26 mouse cellular contexts compared by ENCODE assay signal in the genomic region with DNA sequence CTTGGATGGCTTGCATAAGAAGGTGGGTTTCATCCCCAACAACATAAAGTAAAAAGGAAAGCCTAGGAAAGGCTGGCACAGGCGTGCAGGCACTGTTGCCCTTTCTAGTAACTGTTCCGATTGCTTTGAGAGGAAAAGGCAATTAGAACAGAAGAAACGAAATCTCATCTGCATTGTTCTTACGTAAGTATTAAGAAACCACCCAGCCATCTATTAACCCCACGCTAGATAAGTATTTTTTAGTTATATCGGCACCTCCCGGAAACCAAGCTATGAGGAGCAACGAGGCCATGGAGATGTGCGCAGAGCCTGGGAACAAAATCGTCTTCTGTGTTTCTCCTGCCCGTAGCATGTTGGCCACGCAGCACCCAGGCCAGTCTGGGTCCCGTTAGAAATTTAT. TPM values are rescaled to one million over a fixed set of nuclear protein-coding genes. Genes with fewer than 3 reads are reported as not detected.
DNase-seq lines count a peak whose midpoint lies in the region; ATAC-seq and TF ChIP-seq lines count a peak whose summit lies in the region.
"Had no signal": no experiment of that assay in that cellular context is flagged by ENCODE, and none has a peak within 500 bp of the region (broad histone marks: within the 10 kb centered on the region; RNA-seq: fewer than 3 reads in every experiment).

No protein-coding gene starts in this region.

- H3K9ac ChIP-seq in limb, embryonic 14.5 days (ENCODE audit: low read depth, low read length, severe bottlenecking) = no peak overlapping the region
- H3K9ac ChIP-seq in CH12.LX (ENCODE audit: insufficient read depth, low read depth) = no peak overlapping the region
- H3K9ac ChIP-seq in liver, embryonic 11.5 days (ENCODE audit: low read depth, low read length) = no peak overlapping the region
- peak overlapping the region; percentile 21; the same call in 1 of the 2 replicates for H3K9ac ChIP-seq in liver, postnatal 0 days (replicated peaks)
- H3K9ac ChIP-seq: heart, embryonic 15.5 days; hindbrain, embryonic 12.5 days; limb, embryonic 15.5 days; midbrain, embryonic 12.5 days; stomach, embryonic 15.5 days had no signal

- H3K79me2 ChIP-seq in CH12.LX (replicated peaks; ENCODE audit: control insufficient read depth, extremely low read depth, insufficient read depth, poor library complexity, severe bottlenecking) = no peaks in the 10 kb centered on the region

- TF ChIP-seq POLR2A in limb, embryonic 14.5 days (IDR thresholded peaks at IDR 0.05; ENCODE audit: borderline replicate concordance, extremely low read depth, insufficient read depth, insufficient read length) = no peak
- TF ChIP-seq POLR2A in CH12.LX (IDR thresholded peaks at IDR 0.05; ENCODE audit: low read depth, low read length) = no peak

- 0 out of 2 replicates have a peak overlapping the region, but pooled peaks have one; percentile 1 for H3K4me2 ChIP-seq in limb, embryonic 14.5 days (replicated peaks; ENCODE audit: low read depth, low read length, severe bottlenecking)
- peak overlapping the region; percentile 4; the same call in 1 of the 2 replicates for H3K4me2 ChIP-seq in CH12.LX (ENCODE audit: insufficient read depth, low read depth, poor library complexity, severe bottlenecking)
- no peak overlapping the region for H3K4me2 ChIP-seq in liver, embryonic 11.5 days
- peak overlapping the region; percentile 61 for H3K4me2 ChIP-seq in liver, postnatal 0 days (ENCODE audit: low read depth, low read length)
- H3K4me2 ChIP-seq: heart, embryonic 15.5 days; hindbrain, embryonic 12.5 days; limb, embryonic 15.5 days; midbrain, embryonic 12.5 days; stomach, embryonic 15.5 days had no signal

- H3K27ac ChIP-seq in limb, embryonic 14.5 days (replicated peaks; ENCODE audit: low read depth, low read length) = no peak overlapping the region
- H3K27ac ChIP-seq in limb, embryonic 10.5 days = no peak overlapping the region
- no peak overlapping the region for H3K27ac ChIP-seq in CH12.LX (ENCODE audit: insufficient read depth, low read depth)
- peak overlapping the region; percentile 48; the same call in 1 of the 2 replicates for H3K27ac ChIP-seq in liver, embryonic 11.5 days (ENCODE audit: low read depth, low read length)
- H3K27ac ChIP-seq in liver, postnatal 0 days (ENCODE audit: low read depth) = peak overlapping the region; percentile 69
- H3K27ac ChIP-seq: heart, embryonic 15.5 days; hindbrain, embryonic 12.5 days; hindbrain, postnatal 0 days; layer of hippocampus, adult 2 months; left cerebral cortex, adult 2 months; limb, embryonic 15.5 days; midbrain, embryonic 12.5 days; stomach, embryonic 15.5 days had no signal

- DNase-seq in limb, embryonic 14.5 days (ENCODE audit: low spot score) = no peak
- DNase-seq in limb, embryonic 10.5 days (ENCODE audit: low spot score) = no peak
- DNase-seq in CH12.LX (ENCODE audit: extremely low read depth) = no peak
- DNase-seq in liver, embryonic 11.5 days (ENCODE audit: low spot score) = no peak
- no peak for DNase-seq in liver, postnatal 0 days
- no peak for DNase-seq in adrenal gland, postnatal 4 days (ENCODE audit: low spot score in 2 of 2)
- no peak for DNase-seq in lung, adult 18-20 months
- DNase-seq: adrenal gland, postnatal 25 days; cerebellum, adult 18-20 months; cerebellum, postnatal 10 days; gastrocnemius, postnatal 10 days; lung, postnatal 36 days; retina, postnatal 1 day; right cerebral cortex, postnatal 14 days; thymus, adult 18-20 months; thymus, postnatal 25 days had no signal

- TF ChIP-seq RAD21 in CH12.LX (IDR thresholded peaks at IDR 0.05; ENCODE audit: low read depth, low read length) = no peak

- in situ Hi-C loops in CH12.LX (cut with MboI; ENCODE audit: low pct_ligation_motif_present, low pct_unique_long_range_greater_than_20kb, low sequenced_read_pairs) = loop anchor here (25.0 kb wide), 1 partner anchor 255 kb away; no protein-coding TSS in a partner anchor

- no peak for ATAC-seq in limb, embryonic 14.5 days (ENCODE audit: low FRiP score, low read depth)
- no peak for ATAC-seq in liver, embryonic 11.5 days (replicated peaks; ENCODE audit: low FRiP score)
- peak; percentile 29; the same call in 1 of the 2 replicates for ATAC-seq in liver, postnatal 0 days
- ATAC-seq: forebrain, embryonic 16.5 days; hindbrain, postnatal 0 days had no signal

- WGBS in limb, embryonic 14.5 days = 86% methylated on average over 13 of the region's 13 CpGs
- 94% methylated on average over 13 of the region's 13 CpGs for WGBS in limb, embryonic 10.5 days
- 88% methylated on average over 13 of the region's 13 CpGs for WGBS in liver, embryonic 11.5 days
- WGBS in liver, postnatal 0 days (ENCODE audit: insufficient replicate concordance) = 72% methylated on average over 13 of the region's 13 CpGs

- H3K27me3 ChIP-seq in limb, embryonic 14.5 days (ENCODE audit: control insufficient read depth, insufficient read depth, low read length) = no peaks in the 10 kb centered on the region
- no peaks in the 10 kb centered on the region for H3K27me3 ChIP-seq in limb, embryonic 10.5 days (ENCODE audit: low read depth, poor library complexity, severe bottlenecking)
- H3K27me3 ChIP-seq in CH12.LX (replicated peaks) = no peaks in the 10 kb centered on the region
- H3K27me3 ChIP-seq in liver, embryonic 11.5 days (replicated peaks; ENCODE audit: control insufficient read depth, insufficient read depth, low read length) = no peaks in the 10 kb centered on the region
- no peaks in the 10 kb centered on the region for H3K27me3 ChIP-seq in liver, postnatal 0 days (ENCODE audit: insufficient read depth, low read length)
- H3K27me3 ChIP-seq: heart, embryonic 15.5 days; hindbrain, embryonic 12.5 days; limb, embryonic 15.5 days; midbrain, embryonic 12.5 days; stomach, embryonic 15.5 days had no signal

- H3K36me3 ChIP-seq in limb, embryonic 14.5 days (ENCODE audit: control insufficient read depth, insufficient read depth, low read length) = no peaks in the 10 kb centered on the region
- no peaks in the 10 kb centered on the region for H3K36me3 ChIP-seq in limb, embryonic 10.5 days
- no peaks in the 10 kb centered on the region for H3K36me3 ChIP-seq in CH12.LX (replicated peaks in 1 of 2; ENCODE audit: control insufficient read depth in 1 of 2, insufficient read depth in 1 of 2, low read length in 1 of 2)
- H3K36me3 ChIP-seq in liver, embryonic 11.5 days (ENCODE audit: control insufficient read depth, insufficient read depth, low read length) = no peaks in the 10 kb centered on the region
- H3K36me3 ChIP-seq in liver, postnatal 0 days (replicated peaks; ENCODE audit: insufficient read depth, low read length) = no peaks in the 10 kb centered on the region
- H3K36me3 ChIP-seq: heart, embryonic 15.5 days; hindbrain, embryonic 12.5 days; limb, embryonic 15.5 days; midbrain, embryonic 12.5 days; stomach, embryonic 15.5 days had no signal

- H3K4me3 ChIP-seq in limb, embryonic 14.5 days (replicated peaks; ENCODE audit: low read length) = no peak overlapping the region
- no peak overlapping the region for H3K4me3 ChIP-seq in limb, embryonic 10.5 days
- no peak overlapping the region for H3K4me3 ChIP-seq in CH12.LX (replicated peaks in 1 of 3; ENCODE audit: low read depth in 2 of 3, low read length in 2 of 3, poor library complexity in 1 of 3)
- no peak overlapping the region for H3K4me3 ChIP-seq in liver, embryonic 11.5 days (ENCODE audit: low read depth, low read length)
- H3K4me3 ChIP-seq in liver, postnatal 0 days (ENCODE audit: low read depth, low read length) = peak overlapping the region; percentile 2; the same call in 1 of the 2 replicates
- H3K4me3 ChIP-seq: erythroblast, embryonic 14.5 days; heart, embryonic 15.5 days; hindbrain, embryonic 12.5 days; layer of hippocampus, adult 2 months; left cerebral cortex, adult 2 months; limb, embryonic 15.5 days; midbrain, embryonic 12.5 days; stomach, embryonic 15.5 days had no signal

- dilution Hi-C loops in CH12.LX (cut with MboI; ENCODE audit: extremely low pct_ligation_motif_present, extremely low pct_unique_long_range_greater_than_20kb, low sequenced_read_pairs) = no loop called here

- TF ChIP-seq EP300 in CH12.LX (IDR thresholded peaks at IDR 0.05; ENCODE audit: low read length) = no peak
- no peak for TF ChIP-seq EP300 in liver, postnatal 0 days (IDR thresholded peaks at IDR 0.05; ENCODE audit: low read depth)

- no peaks in the 10 kb centered on the region for H3K9me3 ChIP-seq in limb, embryonic 14.5 days (ENCODE audit: control insufficient read depth, low read length)
- H3K9me3 ChIP-seq in limb, embryonic 10.5 days (replicated peaks) = no peaks in the 10 kb centered on the region
- no peaks in the 10 kb centered on the region for H3K9me3 ChIP-seq in CH12.LX (replicated peaks; ENCODE audit: low read length)
- no peaks in the 10 kb centered on the region for H3K9me3 ChIP-seq in liver, embryonic 11.5 days (ENCODE audit: control insufficient read depth, low read length)
- H3K9me3 ChIP-seq in liver, postnatal 0 days (ENCODE audit: low read length) = no peaks in the 10 kb centered on the region; the same call in 1 of the 2 replicates
- H3K9me3 ChIP-seq: heart, embryonic 15.5 days; limb, embryonic 15.5 days; midbrain, embryonic 12.5 days; stomach, embryonic 15.5 days had no signal

- no peak for TF ChIP-seq CTCF in CH12.LX (conservative IDR thresholded peaks at IDR 0.05 in 1 of 2, IDR thresholded peaks at IDR 0.05 in 1 of 2; ENCODE audit: low read depth in 2 of 2, low read length in 2 of 2)
- TF ChIP-seq CTCF in liver, postnatal 0 days (IDR thresholded peaks at IDR 0.05; ENCODE audit: low read depth) = no peak

- no peaks in the 10 kb centered on the region for H3K4me1 ChIP-seq in limb, embryonic 14.5 days (ENCODE audit: control insufficient read depth, insufficient read depth, low read length)
- H3K4me1 ChIP-seq in limb, embryonic 10.5 days = peaks cover 6% of the 10 kb centered on the region; the same call in 1 of the 2 replicates
- peaks cover 0 to 12% of the 10 kb centered on the region in 2 experiments; a peak in 1 of 4 replicates for H3K4me1 ChIP-seq in CH12.LX (ENCODE audit: control insufficient read depth in 1 of 2, insufficient read depth in 2 of 2)
- no peaks in the 10 kb centered on the region for H3K4me1 ChIP-seq in liver, embryonic 11.5 days (replicated peaks; ENCODE audit: control insufficient read depth, insufficient read depth, low read length)
- H3K4me1 ChIP-seq in liver, postnatal 0 days (ENCODE audit: insufficient read depth) = no peaks in the 10 kb centered on the region
- H3K4me1 ChIP-seq: heart, embryonic 15.5 days; hindbrain, embryonic 12.5 days; limb, embryonic 15.5 days; midbrain, embryonic 12.5 days; stomach, embryonic 15.5 days had no signal

RNA-seq across cellular contexts. Expression of a gene that starts 49.7 kb away (rescaled TPM):
- 14.8 and 15.1 TPM in 2 replicates for polyA plus RNA-seq in limb, embryonic 14.5 days (2012; rRNA removed)
- polyA plus RNA-seq in limb, embryonic 14.5 days (2014; fragmentation: Nextera tagmentation; extraction: Ambion mirVana) = 18.8 and 19.9 TPM in 2 replicates
- polyA plus RNA-seq in limb, embryonic 10.5 days (2016; fragmentation: Nextera tagmentation; extraction: Ambion mirVana) = 41.1 and 42.7 TPM in 2 replicates
- total RNA-seq in CH12.LX (2012; rRNA removed) (17.6 and 17.8 TPM in 2 replicates), CH12.LX (2014; rRNA removed) (25.0 and 25.7 TPM in 2 replicates)
- polyA plus RNA-seq in CH12.LX (2012; ENCODE audit: insufficient read length, low read depth) = 26.0 and 28.2 TPM in 2 replicates
- polyA plus RNA-seq in liver, embryonic 11.5 days (2014; fragmentation: Nextera tagmentation; extraction: Ambion mirVana) = 22.1 and 27.7 TPM in 2 replicates
- polyA plus RNA-seq in liver, postnatal 0 days (2015; fragmentation: Nextera tagmentation; extraction: Ambion mirVana) = 6.4 and 7.1 TPM in 2 replicates
- total RNA-seq in adrenal gland, postnatal 4 days (2021) = 10 to 100 TPM; 21.2 to 21.6 TPM

Comparison
In these comparisons a context has a peak if more than half of its experiments do, and no peak if none do; other contexts are left out.
1. H3K27ac ChIP-seq: peak in liver, embryonic 11.5 days (single experiment) and liver, postnatal 0 days (single experiment); none in limb, embryonic 14.5 days (single experiment), limb, embryonic 10.5 days (single experiment) and CH12.LX (single experiment).